Mouse (Mus musculus): Measurements from ENCODE around the gene Dgka.

DNA sequence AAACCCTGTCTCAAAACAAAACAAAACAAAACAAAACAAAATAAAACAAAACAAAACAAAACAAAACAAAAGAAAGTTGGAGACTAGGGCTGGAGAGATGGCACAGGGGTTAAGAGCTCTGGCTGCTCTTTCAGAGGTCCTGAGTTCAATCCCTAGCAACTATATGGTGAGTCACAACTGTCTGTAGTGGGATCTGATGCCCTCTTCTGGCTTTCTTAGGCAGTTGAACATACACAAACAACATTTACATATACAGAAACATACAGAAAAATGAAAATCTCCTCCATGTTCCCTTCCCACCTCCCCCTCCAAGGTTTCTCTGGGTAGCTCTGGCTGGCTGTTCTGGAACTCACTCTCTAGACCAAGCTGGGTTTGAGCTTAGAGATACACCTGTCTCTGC is 47.4 kb upstream of the Dgka start:
- TF ChIP-seq CTCF (IDR thresholded peaks at IDR 0.05; ENCODE audit: extremely low read depth, insufficient read depth, low read length) (no peak), POLR2A (IDR thresholded peaks at IDR 0.05; ENCODE audit: extremely low read depth, insufficient read depth, low read length) (no peak)

Data from cortical plate, adult 2 months (tissue).